Mouse (Mus musculus) liver, adult 2 months (tissue): ENCODE measurements around the gene Scube3.

Experiments
- CTCF ChIP-seq: fragments of 200-500 bp; IDR thresholded peaks from 2 replicates; pipeline ENCODE4 v1.5.1; 2011; ENCODE audit warnings: low read depth, low read length, control low read depth
- POLR2A ChIP-seq: fragments of 200-500 bp; IDR thresholded peaks from 2 replicates; pipeline ENCODE4 v1.6.1; 2011; ENCODE audit warnings: low read length, control low read depth; ENCODE audit not compliant: insufficient read depth; ENCODE audit errors: extremely low read depth

- no peak for TF ChIP-seq CTCF
- TF ChIP-seq POLR2A = no peak
These were observed at the start of gene Scube3 for GRCm38 (mm10) chr17:28141771-28142699.
